Comparison of ENCODE assay signal across 15 mouse cellular contexts in genomic region chr7:93061747-93062146, GRCm38 (mm10). TPM values are rescaled to one million over a fixed set of nuclear protein-coding genes. Genes with fewer than 3 reads are reported as not detected.
DNase-seq lines count a peak whose midpoint lies in the region; ATAC-seq lines count a peak whose summit lies in the region.
"Had no signal": no experiment of that assay in that cellular context is flagged by ENCODE, and none has a peak within 500 bp of the region (broad histone marks: within the 10 kb centered on the region; RNA-seq: fewer than 3 reads in every experiment).

No protein-coding gene starts in this region.

- no peak for DNase-seq in forebrain, embryonic 11.5 days (ENCODE audit: low spot score)
- DNase-seq in limb, embryonic 10.5 days (ENCODE audit: low spot score): no peak
- no peak for DNase-seq in ovary, postnatal 36 days (ENCODE audit: low spot score)
- DNase-seq in cerebellum, adult 18-20 months: no peak
- DNase-seq in thymus, postnatal 36 days: no peak
- no peak for DNase-seq in lung, postnatal 36 days
- DNase-seq: adrenal gland, postnatal 36 days; kidney, postnatal 25 days; right cerebral cortex, postnatal 25 days; thymus, postnatal 14 days had no signal

- no peak overlapping the region for H3K9ac ChIP-seq in forebrain, embryonic 11.5 days (ENCODE audit: low read length)
- H3K9ac ChIP-seq in forebrain, embryonic 16.5 days (replicated peaks; ENCODE audit: low read depth, low read length): no peak overlapping the region
- no peak overlapping the region for H3K9ac ChIP-seq in midbrain, embryonic 15.5 days
- H3K9ac ChIP-seq: liver, embryonic 12.5 days had no signal

- no peak overlapping the region for H3K4me2 ChIP-seq in forebrain, embryonic 11.5 days (ENCODE audit: low read depth, low read length, severe bottlenecking)
- no peak overlapping the region for H3K4me2 ChIP-seq in forebrain, embryonic 16.5 days (ENCODE audit: low read length)
- peak overlapping the region; percentile 1; the same call in 1 of the 2 replicates for H3K4me2 ChIP-seq in midbrain, embryonic 15.5 days
- H3K4me2 ChIP-seq: liver, embryonic 12.5 days had no signal

- no peaks in the 10 kb centered on the region for H3K36me3 ChIP-seq in forebrain, embryonic 11.5 days (ENCODE audit: control insufficient read depth, insufficient read depth, low read length)
- no peaks in the 10 kb centered on the region for H3K36me3 ChIP-seq in forebrain, embryonic 16.5 days (ENCODE audit: control insufficient read depth, insufficient read depth)
- no peaks in the 10 kb centered on the region for H3K36me3 ChIP-seq in limb, embryonic 10.5 days
- H3K36me3 ChIP-seq in midbrain, embryonic 15.5 days (replicated peaks): no peaks in the 10 kb centered on the region
- H3K36me3 ChIP-seq: liver, embryonic 12.5 days had no signal

- H3K4me1 ChIP-seq in forebrain, embryonic 11.5 days (replicated peaks; ENCODE audit: control insufficient read depth, insufficient read depth, low read length): peaks cover 11% of the 10 kb centered on the region; the same call in 1 of the 2 replicates
- peaks cover 6% of the 10 kb centered on the region for H3K4me1 ChIP-seq in forebrain, embryonic 16.5 days (replicated peaks; ENCODE audit: control insufficient read depth, insufficient read depth, low read length)
- H3K4me1 ChIP-seq in limb, embryonic 10.5 days: peaks cover 38% of the 10 kb centered on the region
- peaks cover 7% of the 10 kb centered on the region; the same call in 1 of the 2 replicates for H3K4me1 ChIP-seq in midbrain, embryonic 15.5 days
- H3K4me1 ChIP-seq: liver, embryonic 12.5 days had no signal

- peak overlapping the region; percentile 71 for H3K27ac ChIP-seq in forebrain, embryonic 11.5 days (ENCODE audit: low read depth, low read length)
- H3K27ac ChIP-seq in forebrain, embryonic 16.5 days (ENCODE audit: low read length): peak overlapping the region; percentile 64; the same call in 1 of the 2 replicates
- H3K27ac ChIP-seq in limb, embryonic 10.5 days: peak overlapping the region; percentile 81
- H3K27ac ChIP-seq in midbrain, embryonic 15.5 days: peak overlapping the region; percentile 8; the same call in 1 of the 2 replicates
- H3K27ac ChIP-seq: liver, embryonic 12.5 days had no signal

- H3K9me3 ChIP-seq in forebrain, embryonic 11.5 days (ENCODE audit: control insufficient read depth, low read length): peaks cover 3% of the 10 kb centered on the region; the same call in 1 of the 2 replicates
- H3K9me3 ChIP-seq in forebrain, embryonic 16.5 days (ENCODE audit: control insufficient read depth, low read length): no peaks in the 10 kb centered on the region
- no peaks in the 10 kb centered on the region for H3K9me3 ChIP-seq in limb, embryonic 10.5 days (replicated peaks)
- H3K9me3 ChIP-seq in midbrain, embryonic 15.5 days: no peaks in the 10 kb centered on the region
- H3K9me3 ChIP-seq: liver, embryonic 12.5 days had no signal

- no peaks in the 10 kb centered on the region for H3K27me3 ChIP-seq in forebrain, embryonic 11.5 days (ENCODE audit: control insufficient read depth, insufficient read depth, low read length)
- no peaks in the 10 kb centered on the region for H3K27me3 ChIP-seq in forebrain, embryonic 16.5 days (replicated peaks; ENCODE audit: control insufficient read depth, insufficient read depth, low read length)
- no peaks in the 10 kb centered on the region for H3K27me3 ChIP-seq in limb, embryonic 10.5 days (ENCODE audit: low read depth, poor library complexity, severe bottlenecking)
- H3K27me3 ChIP-seq in midbrain, embryonic 15.5 days (replicated peaks): no peaks in the 10 kb centered on the region
- H3K27me3 ChIP-seq: liver, embryonic 12.5 days had no signal

- no peak overlapping the region for H3K4me3 ChIP-seq in forebrain, embryonic 11.5 days (ENCODE audit: low read depth, low read length)
- H3K4me3 ChIP-seq in forebrain, embryonic 16.5 days (replicated peaks; ENCODE audit: low read length): no peak overlapping the region
- no peak overlapping the region for H3K4me3 ChIP-seq in limb, embryonic 10.5 days
- no peak overlapping the region for H3K4me3 ChIP-seq in midbrain, embryonic 15.5 days
- H3K4me3 ChIP-seq: liver, embryonic 12.5 days had no signal

- ATAC-seq in forebrain, embryonic 11.5 days (replicated peaks; ENCODE audit: low FRiP score): peak; percentile 80
- ATAC-seq in forebrain, embryonic 16.5 days: peak; percentile 73
- peak; percentile 75 for ATAC-seq in midbrain, embryonic 15.5 days (replicated peaks)
- ATAC-seq: CD4-positive, CD25-positive, alpha-beta regulatory T cell, adult 4 months; intestine, postnatal 0 days; liver, embryonic 12.5 days had no signal

- WGBS in forebrain, embryonic 11.5 days: 10% methylated on average over 3 of the region's 3 CpGs
- 4% methylated on average over 3 of the region's 3 CpGs for WGBS in forebrain, embryonic 16.5 days
- 85% methylated on average over 3 of the region's 3 CpGs for WGBS in limb, embryonic 10.5 days
- 8% methylated on average over 3 of the region's 3 CpGs for WGBS in midbrain, embryonic 15.5 days

RNA-seq across cellular contexts. Expression of gene Fam181b, which starts 17.9 kb away (rescaled TPM):
- polyA plus RNA-seq in forebrain, embryonic 11.5 days (2014; fragmentation: Nextera tagmentation; extraction: Ambion mirVana): 49.5 and 51.4 TPM in 2 replicates
- 23.6 and 27.0 TPM in 2 replicates for polyA plus RNA-seq in forebrain, embryonic 16.5 days (2015; fragmentation: Nextera tagmentation; extraction: Ambion mirVana)
- polyA plus RNA-seq in limb, embryonic 10.5 days (2016; fragmentation: Nextera tagmentation; extraction: Ambion mirVana): 13.7 and 35.4 TPM in 2 replicates
- polyA plus RNA-seq in midbrain, embryonic 15.5 days (2015; fragmentation: Nextera tagmentation; extraction: Ambion mirVana): 32.2 and 37.9 TPM in 2 replicates
- polyA plus RNA-seq: CD4-positive, CD25-positive, alpha-beta regulatory T cell, adult 4 months had no signal

Comparison
In these comparisons a context has a peak if more than half of its experiments do, and no peak if none do; other contexts are left out.
1. H3K27ac ChIP-seq: peak in every context shown above with its lines; median percentile 81 in limb, embryonic 10.5 days; 71 in forebrain, embryonic 11.5 days; 64 in forebrain, embryonic 16.5 days; 8 in midbrain, embryonic 15.5 days.